Mouse (Mus musculus) thymus, adult 2 months (tissue): Measurements from ENCODE around the gene Sms.

Experiments used
- CTCF ChIP-seq: fragments of 200-500 bp; IDR thresholded peaks from 2 replicates; pipeline ENCODE4 v1.5.1; 2012; ENCODE audit warnings: mild to moderate bottlenecking, control low read depth, low read length, moderate library complexity, borderline replicate concordance; ENCODE audit not compliant: control insufficient read depth, poor library complexity, insufficient read depth; ENCODE audit errors: extremely low read depth
- POLR2A ChIP-seq: fragments of 200-500 bp; IDR thresholded peaks from 2 replicates; pipeline ENCODE4 v1.6.1; 2012; ENCODE audit warnings: mild to moderate bottlenecking, low read length, control low read depth, moderate library complexity; ENCODE audit not compliant: control insufficient read depth, poor library complexity, insufficient read depth; ENCODE audit errors: extremely low read depth

GRCm38 (mm10) chrX:157449000-157449399 is 43.1 kb downstream of the Sms start:
- no peak for TF ChIP-seq CTCF
- TF ChIP-seq POLR2A, result no peak
